Mouse (Mus musculus): ENCODE measurements at regions not wholly inside any gene's neighbourhood (a gene's known extent, or its start where the extent isn't known, plus 50 kb on each side); places are given as distances from the start of the nearest gene placed in this dataset.

- H3K4me3 ChIP-seq (ENCODE audit: control insufficient read depth, insufficient read depth, low read length), result no peak overlapping the region
- TF ChIP-seq CTCF (IDR thresholded peaks at IDR 0.05; ENCODE audit: borderline replicate concordance, control insufficient read depth, extremely low read depth, insufficient read depth, low read length, poor library complexity) (no peak), POLR2A (IDR thresholded peaks at IDR 0.05; ENCODE audit: control insufficient read depth, extremely low read depth, insufficient read depth, low read length, poor library complexity) (no peak)
- no peak for DNase-seq
- no peaks in the 10 kb centered on the region for H3K27me3 ChIP-seq (ENCODE audit: control insufficient read depth, insufficient read depth, low read length)
- H3K36me3 ChIP-seq (ENCODE audit: control insufficient read depth, insufficient read depth, low read length), result no peaks in the 10 kb centered on the region
- H3K4me1 ChIP-seq (replicated peaks; ENCODE audit: control insufficient read depth, insufficient read depth, low read length), result no peaks in the 10 kb centered on the region; the same call in 1 of the 2 replicates
- H3K27ac ChIP-seq (ENCODE audit: control insufficient read depth, insufficient read depth, low read length), result no peak overlapping the region
- 95% methylated on average over 3 of the region's 3 CpGs for WGBS
Measured at GRCm38 (mm10) chr2:9388058-9388457, 493.0 kb upstream of the 4930412O13Rik start.

GRCm38 (mm10) chr2:9395379-9395999 is 485.6 kb upstream of the 4930412O13Rik start:
- Histone ChIP-seq H3K27me3 (ENCODE audit: control insufficient read depth, insufficient read depth, low read length) (no peaks in the 10 kb centered on the region), H3K4me1 (replicated peaks; ENCODE audit: control insufficient read depth, insufficient read depth, low read length) (no peaks in the 10 kb centered on the region), H3K36me3 (ENCODE audit: control insufficient read depth, insufficient read depth, low read length) (no peaks in the 10 kb centered on the region), H3K27ac (ENCODE audit: control insufficient read depth, insufficient read depth, low read length) (no peak overlapping the region), H3K4me3 (ENCODE audit: control insufficient read depth, insufficient read depth, low read length) (no peak overlapping the region)
- 94% methylated on average over 9 of the region's 9 CpGs for WGBS
- no peak for TF ChIP-seq CTCF (IDR thresholded peaks at IDR 0.05; ENCODE audit: borderline replicate concordance, control insufficient read depth, extremely low read depth, insufficient read depth, low read length, poor library complexity)
- TF ChIP-seq POLR2A (IDR thresholded peaks at IDR 0.05; ENCODE audit: control insufficient read depth, extremely low read depth, insufficient read depth, low read length, poor library complexity), result no peak
- DNase-seq, result no peak

GRCm38 (mm10) chr2:9401461-9401860 is 479.6 kb upstream of the 4930412O13Rik start:
- 94% methylated on average over 7 of the region's 7 CpGs for WGBS
- Histone ChIP-seq H3K4me1 (replicated peaks; ENCODE audit: control insufficient read depth, insufficient read depth, low read length) (no peaks in the 10 kb centered on the region), H3K27me3 (ENCODE audit: control insufficient read depth, insufficient read depth, low read length) (no peaks in the 10 kb centered on the region), H3K36me3 (ENCODE audit: control insufficient read depth, insufficient read depth, low read length) (no peaks in the 10 kb centered on the region), H3K27ac (ENCODE audit: control insufficient read depth, insufficient read depth, low read length) (no peak overlapping the region), H3K4me3 (ENCODE audit: control insufficient read depth, insufficient read depth, low read length) (no peak overlapping the region)
- no peak for DNase-seq
- TF ChIP-seq CTCF (IDR thresholded peaks at IDR 0.05; ENCODE audit: borderline replicate concordance, control insufficient read depth, extremely low read depth, insufficient read depth, low read length, poor library complexity) (no peak), POLR2A (IDR thresholded peaks at IDR 0.05; ENCODE audit: control insufficient read depth, extremely low read depth, insufficient read depth, low read length, poor library complexity) (no peak)

GRCm38 (mm10) chr2:9402281-9402680 is 478.8 kb upstream of the 4930412O13Rik start:
- TF ChIP-seq CTCF (IDR thresholded peaks at IDR 0.05; ENCODE audit: borderline replicate concordance, control insufficient read depth, extremely low read depth, insufficient read depth, low read length, poor library complexity) (no peak), POLR2A (IDR thresholded peaks at IDR 0.05; ENCODE audit: control insufficient read depth, extremely low read depth, insufficient read depth, low read length, poor library complexity) (no peak)
- Histone ChIP-seq H3K27ac (ENCODE audit: control insufficient read depth, insufficient read depth, low read length) (no peak overlapping the region), H3K36me3 (ENCODE audit: control insufficient read depth, insufficient read depth, low read length) (no peaks in the 10 kb centered on the region), H3K27me3 (ENCODE audit: control insufficient read depth, insufficient read depth, low read length) (no peaks in the 10 kb centered on the region), H3K4me3 (ENCODE audit: control insufficient read depth, insufficient read depth, low read length) (no peak overlapping the region), H3K4me1 (replicated peaks; ENCODE audit: control insufficient read depth, insufficient read depth, low read length) (no peaks in the 10 kb centered on the region)
- no peak for DNase-seq
- WGBS, result 92% methylated on average over 2 of the region's 2 CpGs

GRCm38 (mm10) chr2:9409075-9409474 is 472.0 kb upstream of the 4930412O13Rik start:
- no peak overlapping the region for H3K27ac ChIP-seq (ENCODE audit: control insufficient read depth, insufficient read depth, low read length)
- H3K4me3 ChIP-seq (ENCODE audit: control insufficient read depth, insufficient read depth, low read length), result no peak overlapping the region
- no peaks in the 10 kb centered on the region for H3K36me3 ChIP-seq (ENCODE audit: control insufficient read depth, insufficient read depth, low read length)
- no peak for DNase-seq
- H3K4me1 ChIP-seq (replicated peaks; ENCODE audit: control insufficient read depth, insufficient read depth, low read length), result no peaks in the 10 kb centered on the region
- no peak for TF ChIP-seq CTCF (IDR thresholded peaks at IDR 0.05; ENCODE audit: borderline replicate concordance, control insufficient read depth, extremely low read depth, insufficient read depth, low read length, poor library complexity)
- no peak for TF ChIP-seq POLR2A (IDR thresholded peaks at IDR 0.05; ENCODE audit: control insufficient read depth, extremely low read depth, insufficient read depth, low read length, poor library complexity)
- 95% methylated on average over 7 of the region's 7 CpGs for WGBS
- H3K27me3 ChIP-seq (ENCODE audit: control insufficient read depth, insufficient read depth, low read length), result no peaks in the 10 kb centered on the region

GRCm38 (mm10) chr2:9422686-9423085 is 458.4 kb upstream of the 4930412O13Rik start:
- no peak overlapping the region for H3K4me3 ChIP-seq (ENCODE audit: control insufficient read depth, insufficient read depth, low read length)
- 89% methylated on average over 8 of the region's 8 CpGs for WGBS
- no peaks in the 10 kb centered on the region for H3K36me3 ChIP-seq (ENCODE audit: control insufficient read depth, insufficient read depth, low read length)
- TF ChIP-seq POLR2A (IDR thresholded peaks at IDR 0.05; ENCODE audit: control insufficient read depth, extremely low read depth, insufficient read depth, low read length, poor library complexity) (no peak), CTCF (IDR thresholded peaks at IDR 0.05; ENCODE audit: borderline replicate concordance, control insufficient read depth, extremely low read depth, insufficient read depth, low read length, poor library complexity) (no peak)
- no peak overlapping the region for H3K27ac ChIP-seq (ENCODE audit: control insufficient read depth, insufficient read depth, low read length)
- H3K27me3 ChIP-seq (ENCODE audit: control insufficient read depth, insufficient read depth, low read length), result no peaks in the 10 kb centered on the region
- H3K4me1 ChIP-seq (replicated peaks; ENCODE audit: control insufficient read depth, insufficient read depth, low read length), result no peaks in the 10 kb centered on the region
- no peak for DNase-seq

GRCm38 (mm10) chr2:9423534-9423933 is 457.5 kb upstream of the 4930412O13Rik start:
- Histone ChIP-seq H3K4me3 (ENCODE audit: control insufficient read depth, insufficient read depth, low read length) (no peak overlapping the region), H3K27ac (ENCODE audit: control insufficient read depth, insufficient read depth, low read length) (no peak overlapping the region), H3K36me3 (ENCODE audit: control insufficient read depth, insufficient read depth, low read length) (no peaks in the 10 kb centered on the region), H3K27me3 (ENCODE audit: control insufficient read depth, insufficient read depth, low read length) (no peaks in the 10 kb centered on the region), H3K4me1 (replicated peaks; ENCODE audit: control insufficient read depth, insufficient read depth, low read length) (no peaks in the 10 kb centered on the region)
- DNase-seq, result no peak
- WGBS, result 92% methylated on average over 7 of the region's 7 CpGs
- TF ChIP-seq CTCF (IDR thresholded peaks at IDR 0.05; ENCODE audit: borderline replicate concordance, control insufficient read depth, extremely low read depth, insufficient read depth, low read length, poor library complexity) (no peak), POLR2A (IDR thresholded peaks at IDR 0.05; ENCODE audit: control insufficient read depth, extremely low read depth, insufficient read depth, low read length, poor library complexity) (no peak)
